ENCODE assay signal across 8 mouse cellular contexts in the genomic region with DNA sequence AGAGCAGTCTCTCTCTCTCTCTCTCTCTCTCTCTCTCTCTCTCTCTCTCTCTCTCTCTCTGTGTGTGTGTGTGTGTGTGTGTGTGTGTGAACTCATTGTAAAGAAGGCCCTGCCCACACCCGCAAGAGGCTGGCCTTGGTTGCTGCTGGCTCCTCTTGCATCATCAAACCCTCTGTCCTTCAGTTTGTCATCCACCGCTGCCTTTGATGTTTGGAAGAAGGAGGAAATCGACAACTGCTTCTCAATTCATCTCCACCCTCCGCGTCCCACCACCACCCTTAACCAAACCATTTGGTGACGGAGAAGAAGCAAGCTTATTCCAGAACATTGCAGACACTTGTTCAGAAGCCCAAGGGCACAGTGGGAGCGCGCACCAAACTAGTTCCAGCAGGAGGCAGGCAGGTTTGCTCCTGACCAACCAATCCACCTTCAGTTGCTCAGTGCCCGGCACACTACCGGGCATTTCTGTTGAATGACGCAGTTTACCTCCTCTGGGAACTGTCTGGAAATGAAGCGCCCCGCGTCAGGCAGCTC. TPM values are rescaled to one million over a fixed set of nuclear protein-coding genes. Genes with fewer than 3 reads are reported as not detected.
A peak's percentile ranks its signal among the peaks of the same experiment; 100 is the strongest.
DNase-seq lines count a peak whose midpoint lies in the region; ATAC-seq and TF ChIP-seq lines count a peak whose summit lies in the region.

No protein-coding gene starts in this region.

- WGBS in liver, embryonic 15.5 days (ENCODE audit: insufficient replicate concordance) = 10% methylated on average over 14 of the region's 14 CpGs

- H3K9ac ChIP-seq in liver, embryonic 15.5 days = no peak overlapping the region

- H3K27me3 ChIP-seq in E14TG2a.4 (ENCODE audit: insufficient read depth, low read length) = peaks cover 10% of the 10 kb centered on the region; the same call in 1 of the 2 replicates
- H3K27me3 ChIP-seq in liver, embryonic 15.5 days = no peaks in the 10 kb centered on the region

- peaks cover 28% of the 10 kb centered on the region for H3K4me1 ChIP-seq in E14TG2a.4 (replicated peaks; ENCODE audit: low read depth, low read length)
- peaks cover 6% of the 10 kb centered on the region; the same call in 1 of the 2 replicates for H3K4me1 ChIP-seq in liver, embryonic 15.5 days (replicated peaks)

- TF ChIP-seq CTCF in E14TG2a.4 (conservative IDR thresholded peaks at IDR 0.05; ENCODE audit: low read length) = no peak
- TF ChIP-seq CTCF in brain, embryonic 14.5 days (IDR thresholded peaks at IDR 0.05; ENCODE audit: borderline replicate concordance, extremely low read depth, insufficient read depth, insufficient read length) = no peak

- peaks cover 4% of the 10 kb centered on the region for H3K9me3 ChIP-seq in E14TG2a.4 (ENCODE audit: low read length)
- no peaks in the 10 kb centered on the region for H3K9me3 ChIP-seq in liver, embryonic 15.5 days (replicated peaks)

- H3K4me3 ChIP-seq in E14TG2a.4 (replicated peaks; ENCODE audit: low read length) = peak overlapping the region; percentile 55
- H3K4me3 ChIP-seq in liver, embryonic 15.5 days (replicated peaks) = peak overlapping the region; percentile 39; the same call in 1 of the 2 replicates

- peak; percentile 47 for ATAC-seq in inflammation-experienced regulatory T-cells, adult 6 months
- no peak for ATAC-seq in liver, embryonic 15.5 days (ENCODE audit: insufficient read depth)

- TF ChIP-seq POLR2A in brain, embryonic 14.5 days (IDR thresholded peaks at IDR 0.05; ENCODE audit: borderline replicate concordance, extremely low read depth, insufficient read depth, insufficient read length, poor library complexity, severe bottlenecking) = no peak

- peak; percentile 26 for DNase-seq in heart, postnatal 4 days
- no peak for DNase-seq in heart, postnatal 14 days
- DNase-seq in brain, embryonic 14.5 days (ENCODE audit: low read depth) = peak; percentile 52
- DNase-seq in thymus, postnatal 0 days (ENCODE audit: low spot score) = peak; percentile 31
- no peak for DNase-seq in spleen, adult 18-20 months

- intact Hi-C loops in heart, postnatal 14 days (cut with DNase I) = no loop called here

- H3K27ac ChIP-seq in liver, embryonic 15.5 days (replicated peaks) = no peak overlapping the region

- peak overlapping the region; percentile 63 for H3K4me2 ChIP-seq in liver, embryonic 15.5 days

- no peaks in the 10 kb centered on the region for H3K36me3 ChIP-seq in E14TG2a.4 (ENCODE audit: insufficient read depth, low read length)
- H3K36me3 ChIP-seq in liver, embryonic 15.5 days (replicated peaks) = no peaks in the 10 kb centered on the region

RNA-seq across cellular contexts. Expression of a gene that starts 8.2 kb away (rescaled TPM):
- 10 to 100 TPM; 22.9 to 23.2 TPM for total RNA-seq in heart, postnatal 4 days (2021)
- total RNA-seq in heart, postnatal 14 days (2021) = 10 to 100 TPM; 17.9 to 18.4 TPM
- 8.2 and 12.8 TPM in 2 replicates for polyA plus RNA-seq in brain, embryonic 14.5 days (2012; rRNA removed)
- polyA plus RNA-seq in inflammation-experienced regulatory T-cells, adult 6 months (2017; shearing (Covaris generic)) = under 1 TPM in 1 of 3 experiments, not detected in 2; 0.24 TPM
- polyA plus RNA-seq in liver, embryonic 15.5 days (2015; fragmentation: Nextera tagmentation; extraction: Ambion mirVana) = 1.5 and 1.7 TPM in 2 replicates
- 26.3 and 30.3 TPM in 2 replicates for polyA plus RNA-seq in thymus, postnatal 0 days (2015; fragmentation: Nextera tagmentation; extraction: Ambion mirVana)

Comparison
In these comparisons a context has a peak if more than half of its experiments do, and no peak if none do; other contexts are left out.
1. DNase-seq: peak in heart, postnatal 4 days (single experiment), brain, embryonic 14.5 days (single experiment) and thymus, postnatal 0 days (single experiment); none in heart, postnatal 14 days (0 of 2) and spleen, adult 18-20 months (0 of 2).